Mouse (Mus musculus) adrenal gland, postnatal 10 days (tissue): ENCODE measurements around the gene Tmem80. TPM values are rescaled to one million over a fixed set of nuclear protein-coding genes. Genes with fewer than 3 reads are reported as not detected.

ENCODE experiments used
- DNase-seq: peaks from one replicate; pipeline ENCODE4 v3.0.0; 2021; ENCODE audit warnings: mixed read lengths
- total RNA-seq, 2 experiments: library from RNA; stranded (reverse); gene quantifications; 2 replicates each; pipeline ENCODE4 v1.2.3; 2021

Tmem80 gene
- total RNA-seq, 2 experiments from 2014 or later = 22.1 to 31.6 TPM

- no peak for DNase-seq
These were observed 34.0 kb downstream of the Tmem80 start for GRCm38 (mm10) chr7:141361510-141361909.

- peak; percentile 85 for DNase-seq
These were observed 35.7 kb downstream of the Tmem80 start for GRCm38 (mm10) chr7:141363106-141363751.

DNA sequence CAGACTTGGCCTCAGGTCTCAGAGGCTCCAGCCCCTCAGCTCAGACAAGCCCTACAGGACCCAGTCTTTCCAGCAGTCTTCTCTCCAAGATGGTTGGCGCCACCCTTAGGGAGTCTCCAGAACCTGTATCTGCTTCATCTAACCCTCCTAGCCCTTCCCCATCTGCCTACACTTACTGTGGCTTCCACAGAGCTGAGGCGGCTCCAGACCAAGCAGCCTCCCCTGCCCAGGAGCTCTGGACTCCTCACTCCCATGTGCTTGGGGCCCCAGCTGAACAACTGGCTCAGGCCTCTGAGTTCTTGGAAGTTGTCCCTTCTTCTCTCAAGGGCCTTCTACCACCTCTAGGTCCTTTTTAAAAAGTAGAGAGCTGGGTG lies 36.2 kb downstream of the Tmem80 start:
- DNase-seq = no peak

DNA sequence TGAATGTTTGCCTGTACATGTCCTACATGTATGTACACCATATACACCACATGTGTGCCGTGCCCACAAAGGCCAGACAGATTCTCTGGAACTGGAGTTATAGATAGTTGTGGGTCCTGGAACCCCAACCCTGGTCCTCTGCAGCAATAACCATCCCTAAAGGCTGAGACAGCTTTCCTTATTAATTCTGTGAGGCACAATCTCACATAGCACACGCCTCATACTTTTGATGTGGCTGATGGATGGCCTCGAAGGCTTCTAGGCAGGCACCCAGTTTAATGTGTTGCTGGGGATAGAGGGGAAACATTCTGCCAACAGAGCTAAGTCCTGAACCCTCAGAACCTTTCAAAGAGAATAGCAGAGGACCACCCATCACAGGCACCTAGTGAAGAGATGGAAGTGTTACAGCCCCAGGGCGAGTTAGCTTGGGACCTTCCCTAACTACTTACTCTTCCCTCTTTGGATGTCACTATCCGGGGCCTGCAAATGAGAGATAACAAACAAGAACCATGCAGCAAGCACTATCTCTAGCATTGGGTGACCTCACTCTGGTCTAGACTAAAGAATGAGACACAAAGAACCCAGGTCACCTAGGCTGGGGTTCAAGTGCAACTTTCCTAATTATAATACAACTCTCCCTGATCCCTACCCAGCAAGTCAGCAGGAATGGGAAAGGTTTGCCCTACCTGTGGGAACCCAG lies 37.0 kb downstream of the Tmem80 start:
- DNase-seq = no peak

- DNase-seq = no peak
These were observed 37.5 kb downstream of the Tmem80 start for GRCm38 (mm10) chr7:141365049-141365445.

- DNase-seq = no peak
These were observed 39.8 kb downstream of the Tmem80 start for GRCm38 (mm10) chr7:141367358-141367757.

DNA sequence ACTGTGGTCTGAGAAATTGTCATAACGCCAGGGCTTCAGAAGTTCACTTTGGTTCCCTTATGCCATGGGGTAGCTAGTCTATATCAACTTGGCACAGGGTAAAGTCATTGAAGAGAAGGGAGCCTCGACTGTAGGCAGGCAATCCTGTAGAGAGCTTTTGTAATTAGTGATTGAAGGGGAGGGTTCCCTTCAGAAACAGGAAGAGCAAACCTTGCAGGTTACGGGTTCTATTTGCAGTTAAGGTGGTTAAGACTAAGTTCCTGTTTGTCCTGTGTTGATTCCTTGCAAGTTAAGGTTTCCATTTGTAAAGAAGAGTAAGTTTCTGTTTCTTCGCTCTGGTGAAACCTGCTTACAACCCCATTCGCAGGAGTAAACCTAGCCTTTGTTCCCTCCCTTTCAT lies 42.4 kb downstream of the Tmem80 start:
- no peak for DNase-seq

DNA sequence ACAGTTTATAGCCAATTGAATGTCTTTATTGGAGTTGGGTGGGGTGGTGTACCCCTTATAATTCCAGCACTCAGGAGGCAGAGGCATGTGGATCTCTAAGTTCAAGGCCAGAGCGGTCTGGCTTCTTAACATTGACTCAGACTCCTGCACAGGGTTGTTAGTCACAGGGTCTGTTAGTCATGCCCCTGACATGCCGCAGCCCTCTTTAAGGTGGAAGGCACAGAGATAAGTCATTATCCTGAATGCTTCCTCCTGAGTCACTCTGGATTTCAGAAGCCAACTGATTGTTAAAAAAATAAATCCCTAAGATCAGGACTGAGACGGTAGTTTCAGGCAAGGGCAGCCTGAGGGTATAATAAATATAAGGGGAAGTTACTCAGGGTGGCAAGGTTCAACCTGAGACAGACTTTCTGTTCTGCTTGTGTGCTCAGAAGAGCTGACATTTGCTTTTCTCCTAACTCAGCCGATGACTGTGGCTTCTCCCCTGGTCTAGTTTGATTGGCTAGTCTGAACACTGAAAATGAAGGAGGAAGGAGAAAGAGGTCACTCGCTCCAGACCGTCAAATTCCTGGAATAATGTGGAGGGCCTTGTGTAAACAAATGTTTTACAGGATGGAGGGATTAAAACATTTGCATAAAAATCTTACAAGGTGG lies 44.5 kb downstream of the Tmem80 start:
- DNase-seq = no peak

DNA sequence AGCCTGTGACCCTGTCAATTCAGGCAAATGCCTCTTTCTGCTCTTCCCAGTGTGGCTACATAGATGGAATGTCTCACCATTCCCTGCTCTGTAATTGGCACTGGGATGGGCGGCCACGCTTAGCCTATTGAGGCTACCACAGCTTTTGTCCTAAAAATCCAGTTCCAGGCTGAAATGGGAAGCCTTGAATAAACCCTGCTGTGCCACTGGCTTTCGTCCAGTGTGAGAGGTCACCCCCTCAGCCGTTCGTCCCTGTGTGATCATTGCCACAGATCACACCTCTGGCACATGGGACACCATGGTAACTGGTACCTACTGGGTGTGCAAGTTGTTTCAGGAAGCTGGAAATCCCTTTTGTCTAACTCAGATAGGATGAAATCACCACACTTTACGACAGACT lies 46.1 kb downstream of the Tmem80 start:
- DNase-seq = peak; percentile 56

DNA sequence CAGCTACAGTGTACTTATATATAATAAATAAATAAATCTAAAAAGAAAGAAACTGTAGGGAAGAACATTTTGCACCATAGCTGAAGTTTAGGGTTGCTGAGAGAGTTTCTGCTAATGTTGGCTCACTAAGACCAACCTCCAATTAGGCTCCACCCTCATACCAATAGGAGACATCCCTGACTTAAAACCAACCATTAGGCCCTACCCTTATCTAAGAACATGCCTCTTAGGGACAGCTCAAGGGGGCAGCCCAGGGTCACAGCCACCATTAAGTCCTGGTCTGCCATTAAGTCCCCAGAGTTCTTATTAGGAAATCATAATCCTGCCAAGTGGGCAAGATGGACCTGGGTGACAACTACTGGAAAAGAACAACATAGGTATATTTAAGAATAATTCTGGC lies 46.9 kb downstream of the Tmem80 start:
- DNase-seq = no peak

GRCm38 (mm10) chr7:141379584-141379983 lies 52.0 kb downstream of the Tmem80 start:
- DNase-seq = no peak

DNA sequence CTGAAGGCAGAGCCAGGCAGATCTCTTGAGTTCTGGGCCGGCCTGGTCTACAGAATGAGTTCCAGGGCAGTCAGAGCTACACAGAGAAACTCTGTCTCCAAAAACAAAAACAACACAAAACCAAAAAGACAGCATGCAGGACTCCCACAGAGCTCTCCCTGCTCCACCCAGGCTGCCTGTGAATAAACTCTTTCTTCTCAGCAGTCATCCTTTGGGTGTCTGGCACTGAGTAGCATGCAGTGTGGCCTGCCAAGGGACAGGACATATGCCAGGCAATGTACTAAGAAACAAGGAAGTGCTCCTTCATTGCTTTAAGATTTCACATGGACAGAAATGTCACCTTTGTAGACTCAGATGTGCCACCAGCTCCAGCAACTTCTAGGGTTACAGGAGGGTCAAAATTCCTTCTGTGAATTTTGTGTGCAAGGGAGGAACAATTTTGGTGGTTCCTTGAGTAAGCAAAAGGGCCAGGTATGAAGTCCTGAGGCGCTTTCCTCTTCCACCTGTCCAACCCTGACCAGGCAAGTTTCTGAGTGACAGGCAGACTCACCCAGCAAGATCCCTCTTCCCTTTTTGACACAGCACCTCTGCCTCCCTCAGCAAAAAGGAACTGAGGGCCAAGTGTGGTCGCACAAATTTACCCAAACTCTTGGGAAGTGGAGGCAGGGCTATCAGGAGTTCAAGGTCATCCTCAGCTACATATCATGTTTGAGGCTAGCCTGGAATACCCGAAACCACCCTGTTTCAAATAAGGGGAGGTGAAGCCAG lies 53.7 kb downstream of the Tmem80 start:
- peak; percentile 56 for DNase-seq

Other genes with a start within 250 kb of the Tmem80 start
- gene Pkp3, start 249.5 kb upstream of the Tmem80 start, total RNA-seq = 1 to 10 TPM in 1 of 2 experiments, under 1 TPM in 1; 0.94 to 1.5 TPM
- gene Sigirr, start 227.2 kb upstream of the Tmem80 start, total RNA-seq = 10 to 100 TPM in 1 of 2 experiments, 1 to 10 TPM in 1; 8.3 to 10.6 TPM
- under 1 TPM; 0.33 to 0.42 TPM for gene Ano9, start 209.9 kb upstream of the Tmem80 start, total RNA-seq
- 10 to 100 TPM; 51.0 to 57.2 TPM for gene Ptdss2, start 205.4 kb upstream of the Tmem80 start, total RNA-seq
- gene Rnh1, start 154.9 kb upstream of the Tmem80 start, total RNA-seq = 100 to 1,000 TPM; 150 to 155 TPM
- 10 to 100 TPM; 87.8 to 91.9 TPM for gene Hras, start 133.7 kb upstream of the Tmem80 start, total RNA-seq
- gene Lrrc56, start 133.6 kb upstream of the Tmem80 start, total RNA-seq = 1 to 10 TPM; 6.8 to 8.6 TPM
- gene Lmntd2, start 113.7 kb upstream of the Tmem80 start, total RNA-seq = under 1 TPM; 0.27 to 0.55 TPM
- 1 to 10 TPM; 6.5 to 7.8 TPM for gene Rassf7, start 111.9 kb upstream of the Tmem80 start, total RNA-seq
- gene Phrf1, start 99.0 kb upstream of the Tmem80 start, total RNA-seq = 10 to 100 TPM; 69.9 to 75.3 TPM
- gene Irf7, start 61.3 kb upstream of the Tmem80 start, total RNA-seq = 1 to 10 TPM; 3.7 to 4.8 TPM
- gene Cdhr5, start 51.0 kb upstream of the Tmem80 start, total RNA-seq = 1 to 10 TPM; 5.6 to 6.9 TPM
- gene Sct, start 48.6 kb upstream of the Tmem80 start, total RNA-seq = 1 to 10 TPM; 2.8 to 3.2 TPM
- under 1 TPM in 1 of 2 experiments, not detected in 1; 0.36 TPM for gene Drd4, start 35.7 kb upstream of the Tmem80 start, total RNA-seq
- gene Deaf1, start within 50 bp of the Tmem80 start, total RNA-seq = 10 to 100 TPM; 39.9 to 59.2 TPM
- gene Eps8l2, start 11.1 kb downstream of the Tmem80 start, total RNA-seq = 1 to 10 TPM; 4.6 to 7.1 TPM
- 100 to 1,000 TPM; 466 to 479 TPM for gene Taldo1, start 64.5 kb downstream of the Tmem80 start, total RNA-seq
- 10 to 100 TPM; 26.2 to 39.2 TPM for gene Gatd1, start 86.4 kb downstream of the Tmem80 start, total RNA-seq
- 1 to 10 TPM; 2.5 to 6.4 TPM for gene Cend1, start 101.8 kb downstream of the Tmem80 start, total RNA-seq
- gene Slc25a22, start 110.2 kb downstream of the Tmem80 start, total RNA-seq = 10 to 100 TPM; 60.2 to 74.3 TPM
- gene Pidd1, start 116.3 kb downstream of the Tmem80 start, total RNA-seq = 1 to 10 TPM; 2.4 to 7.3 TPM
- 1,000 to 10,000 TPM; 1,282 to 1,421 TPM for gene Rplp2, start 119.6 kb downstream of the Tmem80 start, total RNA-seq
- gene Pnpla2, start 127.5 kb downstream of the Tmem80 start, total RNA-seq = 1,000 to 10,000 TPM; 1,181 to 1,292 TPM
- 10 to 100 TPM; 16.8 to 19.6 TPM for gene Cracr2b, start 133.4 kb downstream of the Tmem80 start, total RNA-seq
- 100 to 1,000 TPM; 184 to 198 TPM for gene Cd151, start 139.7 kb downstream of the Tmem80 start, total RNA-seq
- 10 to 100 TPM; 58.3 to 59.7 TPM for gene Polr2l, start 147.4 kb downstream of the Tmem80 start, total RNA-seq
- 10 to 100 TPM; 53.8 to 57.1 TPM for gene Tspan4, start 147.5 kb downstream of the Tmem80 start, total RNA-seq
- 10 to 100 TPM; 45.6 to 54.2 TPM for gene Chid1, start 212.1 kb downstream of the Tmem80 start, total RNA-seq
- gene Ap2a2, start 234.4 kb downstream of the Tmem80 start, total RNA-seq = 10 to 100 TPM; 68.5 to 70.2 TPM